In genomic region chr11:114972726-114973125, GRCm38 (mm10) we compare ENCODE assay signal across 26 mouse cellular contexts. TPM values are rescaled to one million over a fixed set of nuclear protein-coding genes. Genes with fewer than 3 reads are reported as not detected.
A peak's percentile ranks its signal among the peaks of the same experiment; 100 is the strongest.
DNase-seq lines count a peak whose midpoint lies in the region; ATAC-seq and TF ChIP-seq lines count a peak whose summit lies in the region.
"Had no signal": no experiment of that assay in that cellular context is flagged by ENCODE, and none has a peak within 500 bp of the region (broad histone marks: within the 10 kb centered on the region; RNA-seq: fewer than 3 reads in every experiment).

No protein-coding gene starts in this region.

- no peak overlapping the region for H3K4me2 ChIP-seq in hindbrain, postnatal 0 days (ENCODE audit: low read depth, low read length)
- H3K4me2 ChIP-seq in hindbrain, embryonic 14.5 days (replicated peaks), result no peak overlapping the region
- H3K4me2 ChIP-seq: forebrain, embryonic 13.5 days; heart, embryonic 11.5 days; heart, embryonic 15.5 days; hindbrain, embryonic 13.5 days had no signal

- no peak overlapping the region for H3K27ac ChIP-seq in hindbrain, postnatal 0 days
- no peak overlapping the region for H3K27ac ChIP-seq in hindbrain, embryonic 14.5 days
- H3K27ac ChIP-seq: embryonic facial prominence, embryonic 10.5 days; forebrain, embryonic 13.5 days; heart, embryonic 15.5 days; hindbrain, embryonic 13.5 days had no signal

- H3K9me3 ChIP-seq in hindbrain, postnatal 0 days (ENCODE audit: low read length), result no peaks in the 10 kb centered on the region
- H3K9me3 ChIP-seq in hindbrain, embryonic 14.5 days (ENCODE audit: control insufficient read depth, low read length), result peaks cover 10% of the 10 kb centered on the region; the same call in 1 of the 2 replicates

- H3K27me3 ChIP-seq in hindbrain, postnatal 0 days (ENCODE audit: insufficient read depth, low read length), result no peaks in the 10 kb centered on the region
- H3K27me3 ChIP-seq in hindbrain, embryonic 14.5 days (ENCODE audit: control insufficient read depth, insufficient read depth, low read length), result no peaks in the 10 kb centered on the region
- H3K27me3 ChIP-seq: forebrain, embryonic 13.5 days; heart, embryonic 15.5 days; hindbrain, embryonic 13.5 days; Patski had no signal

- no peak overlapping the region for H3K4me3 ChIP-seq in hindbrain, postnatal 0 days (ENCODE audit: low read length)
- H3K4me3 ChIP-seq in hindbrain, embryonic 14.5 days (replicated peaks; ENCODE audit: low read length), result no peak overlapping the region
- H3K4me3 ChIP-seq: embryonic facial prominence, embryonic 10.5 days; forebrain, embryonic 13.5 days; heart, embryonic 15.5 days; hindbrain, embryonic 13.5 days had no signal

- no peak for ATAC-seq in hindbrain, postnatal 0 days
- no peak for ATAC-seq in hindbrain, embryonic 14.5 days (ENCODE audit: low FRiP score)
- ATAC-seq: activated CD4-positive, CD25-positive, alpha-beta regulatory T cell, adult 4 months; forebrain, embryonic 13.5 days; forebrain, postnatal 0 days; intestine, embryonic 16.5 days; Patski had no signal

- no peaks in the 10 kb centered on the region for H3K4me1 ChIP-seq in hindbrain, postnatal 0 days (ENCODE audit: insufficient read depth, low read length)
- no peaks in the 10 kb centered on the region for H3K4me1 ChIP-seq in hindbrain, embryonic 14.5 days (replicated peaks; ENCODE audit: control insufficient read depth, insufficient read depth, low read length)
- H3K4me1 ChIP-seq: embryonic facial prominence, embryonic 10.5 days; forebrain, embryonic 13.5 days; heart, embryonic 15.5 days; hindbrain, embryonic 13.5 days had no signal

- H3K36me3 ChIP-seq in hindbrain, postnatal 0 days (ENCODE audit: insufficient read depth, low read length), result no peaks in the 10 kb centered on the region
- no peaks in the 10 kb centered on the region for H3K36me3 ChIP-seq in hindbrain, embryonic 14.5 days (replicated peaks; ENCODE audit: control insufficient read depth, insufficient read depth)
- H3K36me3 ChIP-seq: embryonic facial prominence, embryonic 10.5 days; heart, embryonic 15.5 days; hindbrain, embryonic 13.5 days had no signal

- H3K9ac ChIP-seq in hindbrain, postnatal 0 days (replicated peaks; ENCODE audit: low read length), result no peak overlapping the region
- no peak overlapping the region for H3K9ac ChIP-seq in hindbrain, embryonic 14.5 days
- H3K9ac ChIP-seq: forebrain, embryonic 13.5 days; forebrain, postnatal 0 days; heart, embryonic 15.5 days; hindbrain, embryonic 13.5 days had no signal

- TF ChIP-seq CTCF in hindbrain, postnatal 0 days (IDR thresholded peaks at IDR 0.05; ENCODE audit: low read depth), result no peak

- peak; percentile 65 to 68 for DNase-seq in cerebellum, postnatal 10 days
- no peak for DNase-seq in cerebellum, adult 11-12 months
- DNase-seq in hindbrain, postnatal 0 days (ENCODE audit: low spot score), result peak; percentile 14
- DNase-seq in hindbrain, embryonic 14.5 days (ENCODE audit: low spot score), result no peak
- peak; percentile 25 for DNase-seq in retina, postnatal 1 day
- DNase-seq in retina, embryonic 14.5 days (ENCODE audit: low spot score), result no peak
- DNase-seq in frontal cortex, adult 2 months (ENCODE audit: extremely low spot score in 1 of 2, low spot score in 1 of 2), result no peak
- DNase-seq: adrenal gland, postnatal 14 days; forebrain, postnatal 0 days; gastrocnemius, postnatal 36 days; heart, adult 18-20 months; heart, postnatal 14 days had no signal

- WGBS in hindbrain, postnatal 0 days, result 76% methylated on average over 10 of the region's 10 CpGs
- WGBS in hindbrain, embryonic 14.5 days, result 82% methylated on average over 10 of the region's 10 CpGs

RNA-seq across cellular contexts. Expression of gene Cd300c, which starts 3.8 kb away (rescaled TPM):
- total RNA-seq in hindbrain, postnatal 0 days (2014; rRNA removed), result not detected in 2 replicates
- polyA plus RNA-seq in hindbrain, postnatal 0 days (2015; fragmentation: Nextera tagmentation; extraction: Ambion mirVana), result not detected in 2 replicates
- polyA plus RNA-seq in hindbrain, embryonic 14.5 days (2014; fragmentation: Nextera tagmentation; extraction: Ambion mirVana), result not detected in 2 replicates
- polyA plus RNA-seq in frontal cortex, adult 2 months (2012; rRNA removed), result not detected in 2 replicates
- total RNA-seq: adrenal gland, adult 18-20 months; adrenal gland, postnatal 14 days; forebrain, postnatal 0 days; gastrocnemius, adult 8-10 months; gastrocnemius, postnatal 36 days; heart, adult 18-20 months; heart, postnatal 14 days; hematopoietic stem cell, adult 5-6 weeks; MEL had no signal
- polyA plus RNA-seq: activated CD4-positive, CD25-positive, alpha-beta regulatory T cell, adult 4 months; C2C12; embryonic facial prominence, embryonic 10.5 days; embryonic facial prominence, embryonic 14.5 days; forebrain, embryonic 13.5 days; forebrain, postnatal 0 days; heart, embryonic 11.5 days; heart, embryonic 15.5 days; hindbrain, embryonic 13.5 days; intestine, embryonic 16.5 days; Patski had no signal

RNA-seq across cellular contexts. Expression of gene Cd300ld, which starts 17.0 kb away (rescaled TPM):
- 0.58 TPM in 1 of 2 replicates, not detected in the other for total RNA-seq in hindbrain, postnatal 0 days (2014; rRNA removed)
- 0.15 TPM in 1 of 2 replicates, not detected in the other for polyA plus RNA-seq in hindbrain, postnatal 0 days (2015; fragmentation: Nextera tagmentation; extraction: Ambion mirVana)
- polyA plus RNA-seq in hindbrain, embryonic 14.5 days (2014; fragmentation: Nextera tagmentation; extraction: Ambion mirVana), result 0.08 and 0.11 TPM in 2 replicates
- polyA plus RNA-seq in frontal cortex, adult 2 months (2012; rRNA removed), result 0.08 and 0.16 TPM in 2 replicates
- total RNA-seq: MEL had no signal
- polyA plus RNA-seq: C2C12; forebrain, embryonic 13.5 days; heart, embryonic 11.5 days; hindbrain, embryonic 13.5 days had no signal

RNA-seq across cellular contexts. Expression of gene Cd300c2, which starts 29.0 kb away (rescaled TPM):
- 0.61 and 2.1 TPM in 2 replicates for total RNA-seq in hindbrain, postnatal 0 days (2014; rRNA removed)
- polyA plus RNA-seq in hindbrain, postnatal 0 days (2015; fragmentation: Nextera tagmentation; extraction: Ambion mirVana), result 2.5 and 3.0 TPM in 2 replicates
- 1.0 and 1.7 TPM in 2 replicates for polyA plus RNA-seq in hindbrain, embryonic 14.5 days (2014; fragmentation: Nextera tagmentation; extraction: Ambion mirVana)
- polyA plus RNA-seq in frontal cortex, adult 2 months (2012; rRNA removed), result 5.3 and 7.1 TPM in 2 replicates
- total RNA-seq: MEL had no signal
- polyA plus RNA-seq: activated CD4-positive, CD25-positive, alpha-beta regulatory T cell, adult 4 months; C2C12 had no signal

RNA-seq across cellular contexts. Expression of gene Cd300lb, which starts 38.5 kb away (rescaled TPM):
- 0.37 TPM in 1 of 2 replicates, not detected in the other for total RNA-seq in hindbrain, postnatal 0 days (2014; rRNA removed)
- polyA plus RNA-seq in hindbrain, postnatal 0 days (2015; fragmentation: Nextera tagmentation; extraction: Ambion mirVana), result 0.08 TPM in 1 of 2 replicates, not detected in the other
- polyA plus RNA-seq in hindbrain, embryonic 14.5 days (2014; fragmentation: Nextera tagmentation; extraction: Ambion mirVana), result 0.10 and 0.29 TPM in 2 replicates
- 0.22 and 0.59 TPM in 2 replicates for polyA plus RNA-seq in frontal cortex, adult 2 months (2012; rRNA removed)
- total RNA-seq: forebrain, postnatal 0 days; MEL had no signal
- polyA plus RNA-seq: forebrain, postnatal 0 days; hindbrain, embryonic 13.5 days had no signal

RNA-seq across cellular contexts. Expression of gene Cd300ld2, which starts 43.3 kb away (rescaled TPM):
- total RNA-seq in hindbrain, postnatal 0 days (2014; rRNA removed), result not detected in 2 replicates
- not detected in 2 replicates for polyA plus RNA-seq in hindbrain, postnatal 0 days (2015; fragmentation: Nextera tagmentation; extraction: Ambion mirVana)
- not detected in 2 replicates for polyA plus RNA-seq in hindbrain, embryonic 14.5 days (2014; fragmentation: Nextera tagmentation; extraction: Ambion mirVana)
- polyA plus RNA-seq in frontal cortex, adult 2 months (2012; rRNA removed), result 0.30 TPM in 1 of 2 replicates, not detected in the other
- total RNA-seq: adrenal gland, adult 18-20 months; adrenal gland, postnatal 14 days; forebrain, postnatal 0 days; gastrocnemius, adult 8-10 months; gastrocnemius, postnatal 36 days; heart, adult 18-20 months; heart, postnatal 14 days; hematopoietic stem cell, adult 5-6 weeks; MEL had no signal
- polyA plus RNA-seq: activated CD4-positive, CD25-positive, alpha-beta regulatory T cell, adult 4 months; C2C12; embryonic facial prominence, embryonic 10.5 days; embryonic facial prominence, embryonic 14.5 days; forebrain, embryonic 13.5 days; forebrain, postnatal 0 days; heart, embryonic 11.5 days; heart, embryonic 15.5 days; hindbrain, embryonic 13.5 days; intestine, embryonic 16.5 days; Patski had no signal

Comparison
In these comparisons a context has a peak if more than half of its experiments do, and no peak if none do; other contexts are left out.
1. DNase-seq: peak in cerebellum, postnatal 10 days (2 of 2), hindbrain, postnatal 0 days (single experiment) and retina, postnatal 1 day (single experiment); none in cerebellum, adult 11-12 months (single experiment), hindbrain, embryonic 14.5 days (single experiment), retina, embryonic 14.5 days (single experiment) and frontal cortex, adult 2 months (0 of 2).